Comparison of ENCODE assay signal across 20 mouse cellular contexts in genomic region chr1:33974401-33974800, GRCm38 (mm10).
DNase-seq lines count a peak whose midpoint lies in the region; TF ChIP-seq lines count a peak whose summit lies in the region.
"Had no signal": no experiment of that assay in that cellular context is flagged by ENCODE, and none has a peak within 500 bp of the region (broad histone marks: within the 10 kb centered on the region; RNA-seq: fewer than 3 reads in every experiment).

No protein-coding gene starts in this region.

- intact Hi-C loops in gastrocnemius, adult 2 months (cut with DNase I) = no loop called here
- intact Hi-C loops in gastrocnemius, postnatal 14 days (cut with DNase I; ENCODE audit: low total_unique reads) = no loop called here

- H3K36me3 ChIP-seq in E14TG2a.4 (ENCODE audit: insufficient read depth, low read length) = peaks cover 8% of the 10 kb centered on the region; the same call in 1 of the 2 replicates
- H3K36me3 ChIP-seq: embryonic facial prominence, embryonic 15.5 days; forebrain, embryonic 10.5 days; heart, embryonic 15.5 days; hindbrain, embryonic 10.5 days had no signal

- no peaks in the 10 kb centered on the region for H3K9me3 ChIP-seq in E14TG2a.4 (ENCODE audit: low read length)
- H3K9me3 ChIP-seq: embryonic facial prominence, embryonic 15.5 days; forebrain, embryonic 10.5 days; heart, embryonic 15.5 days; hindbrain, embryonic 10.5 days had no signal

- H3K27ac ChIP-seq in gastrocnemius, adult 2 months = peak overlapping the region; percentile 72
- H3K27ac ChIP-seq: embryonic facial prominence, embryonic 15.5 days; forebrain, embryonic 10.5 days; heart, embryonic 15.5 days; hindbrain, embryonic 10.5 days; hindbrain, embryonic 14.5 days had no signal

- H3K27me3 ChIP-seq in E14TG2a.4 (ENCODE audit: insufficient read depth, low read length) = no peaks in the 10 kb centered on the region
- H3K27me3 ChIP-seq: embryonic facial prominence, embryonic 15.5 days; heart, embryonic 15.5 days; Patski had no signal

- DNase-seq in gastrocnemius, adult 2 months = no peak
- DNase-seq in gastrocnemius, postnatal 14 days = no peak
- peak; percentile 18 for DNase-seq in kidney, adult 11 months
- DNase-seq in kidney, postnatal 25 days = no peak
- peak; percentile 33 for DNase-seq in adipocyte (ENCODE audit: low spot score)
- DNase-seq in cerebellum, adult 11-12 months = no peak
- no peak for DNase-seq in thymus, postnatal 4 days
- DNase-seq: adrenal gland, postnatal 10 days; B cell, adult 2 months; cerebellum, adult 18-20 months; cerebellum, postnatal 10 days; heart, postnatal 14 days had no signal

- TF ChIP-seq CTCF in gastrocnemius, adult 2 months (IDR thresholded peaks at IDR 0.05) = no peak
- no peak for TF ChIP-seq CTCF in E14TG2a.4 (conservative IDR thresholded peaks at IDR 0.05; ENCODE audit: low read length)

- peak overlapping the region; percentile 59 for H3K4me3 ChIP-seq in gastrocnemius, adult 2 months
- H3K4me3 ChIP-seq in E14TG2a.4 (replicated peaks; ENCODE audit: low read length) = peak overlapping the region; percentile 20; the same call in 1 of the 2 replicates
- H3K4me3 ChIP-seq: embryonic facial prominence, embryonic 15.5 days; erythroblast, embryonic 14.5 days; forebrain, embryonic 10.5 days; heart, embryonic 15.5 days; hindbrain, embryonic 10.5 days had no signal

- H3K4me1 ChIP-seq in E14TG2a.4 (replicated peaks; ENCODE audit: low read depth, low read length) = peaks cover 13% of the 10 kb centered on the region
- H3K4me1 ChIP-seq: embryonic facial prominence, embryonic 15.5 days; heart, embryonic 15.5 days had no signal

Comparison
In these comparisons a context has a peak if more than half of its experiments do, and no peak if none do; other contexts are left out.
1. DNase-seq: peak in kidney, adult 11 months (single experiment) and adipocyte (single experiment); none in gastrocnemius, adult 2 months (single experiment), gastrocnemius, postnatal 14 days (single experiment), kidney, postnatal 25 days (0 of 2), cerebellum, adult 11-12 months (single experiment) and thymus, postnatal 4 days (single experiment).